Mouse (Mus musculus): Measurements from ENCODE around the gene Igf1r. TPM values are rescaled to one million over a fixed set of nuclear protein-coding genes. Genes with fewer than 3 reads are reported as not detected.

Gene Igf1r
- polyA plus RNA-seq, 1 experiment: 0.17 TPM

GRCm38 (mm10) chr7:68263346-68264027 lies 310.9 kb downstream of the Igf1r start:
- Histone ChIP-seq H3K4me3 (replicated peaks) (no peak overlapping the region), H3K27me3 (ENCODE audit: control insufficient read depth) (peaks cover 25% of the 10 kb centered on the region)
- no peak for TF ChIP-seq GATA1 (IDR thresholded peaks at IDR 0.05; ENCODE audit: low read length)
- TF ChIP-seq TAL1 (IDR thresholded peaks at IDR 0.05; ENCODE audit: low read length): no peak

DNA sequence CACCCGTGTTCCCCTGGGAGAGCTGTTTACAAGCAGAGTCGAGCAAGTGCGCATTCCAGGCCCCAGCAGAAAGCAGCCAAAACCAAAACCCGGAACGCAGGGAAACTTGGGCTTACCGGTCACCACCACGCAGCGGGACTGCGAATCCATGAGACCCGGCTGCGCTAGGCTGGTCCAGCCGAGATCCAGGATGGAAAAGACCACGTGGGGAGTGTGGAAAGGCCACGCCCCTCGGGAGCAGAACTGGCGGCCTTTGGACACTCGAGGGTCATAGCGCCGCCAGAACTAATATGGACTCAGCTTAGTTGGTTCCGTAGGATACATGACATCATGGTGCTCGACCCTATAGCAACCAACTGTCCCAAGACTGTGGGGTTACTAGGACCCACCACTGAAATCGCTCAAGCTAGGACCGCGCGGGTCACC lies 311.4 kb downstream of the Igf1r start, which contains the start of gene Pgpep1l:
Gene Pgpep1l (minus strand): TSS at position 206 of the 426 bp plus-strand sequence.
- TF ChIP-seq TAL1 (IDR thresholded peaks at IDR 0.05; ENCODE audit: low read length) (no peak), GATA1 (IDR thresholded peaks at IDR 0.05; ENCODE audit: low read length) (no peak)
- Histone ChIP-seq H3K27me3 (ENCODE audit: control insufficient read depth) (peaks cover 25% of the 10 kb centered on the region), H3K4me3 (replicated peaks) (no peak within 1 kb of the TSS), H3K36me3 (ENCODE audit: control insufficient read depth) (no peaks in the 10 kb centered on the region), H3K4me1 (ENCODE audit: control insufficient read depth) (no peaks in the 10 kb centered on the region), H3K9me3 (ENCODE audit: control insufficient read depth, low read length) (no peaks in the 10 kb centered on the region)

More at GRCm38 (mm10) chr7:68263346-68264027, 310.9 kb downstream of the Igf1r start:
- Histone ChIP-seq H3K36me3 (ENCODE audit: control insufficient read depth) (no peaks in the 10 kb centered on the region), H3K9me3 (ENCODE audit: control insufficient read depth, low read length) (no peaks in the 10 kb centered on the region), H3K4me1 (ENCODE audit: control insufficient read depth) (no peaks in the 10 kb centered on the region)

DNA sequence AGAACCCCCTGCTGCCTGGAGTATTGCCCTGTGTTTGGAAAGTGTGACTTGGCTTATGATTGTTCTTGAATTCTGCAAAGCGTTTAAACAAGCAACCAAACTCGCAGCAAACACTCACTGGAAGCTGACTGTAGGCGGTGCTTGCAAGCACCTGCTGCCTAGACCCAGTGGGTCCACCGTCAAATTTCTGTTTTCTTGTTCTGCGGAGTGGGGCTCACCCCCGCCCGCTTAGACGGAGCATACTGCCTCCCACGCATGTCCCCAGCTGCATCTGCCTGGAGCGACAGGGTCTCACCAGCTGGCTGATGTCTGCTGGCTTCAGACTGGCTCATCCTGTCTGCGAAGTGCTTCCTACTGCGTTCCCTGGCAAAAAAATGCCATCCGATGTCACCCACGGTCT lies 311.9 kb downstream of the Igf1r start:
- Histone ChIP-seq H3K27me3 (ENCODE audit: control insufficient read depth) (peaks cover 25% of the 10 kb centered on the region), H3K9me3 (ENCODE audit: control insufficient read depth, low read length) (no peaks in the 10 kb centered on the region), H3K4me3 (replicated peaks) (no peak overlapping the region), H3K36me3 (ENCODE audit: control insufficient read depth) (no peaks in the 10 kb centered on the region), H3K4me1 (ENCODE audit: control insufficient read depth) (no peaks in the 10 kb centered on the region)
- TF ChIP-seq TAL1 (IDR thresholded peaks at IDR 0.05; ENCODE audit: low read length) (no peak), GATA1 (IDR thresholded peaks at IDR 0.05; ENCODE audit: low read length) (no peak)

DNA sequence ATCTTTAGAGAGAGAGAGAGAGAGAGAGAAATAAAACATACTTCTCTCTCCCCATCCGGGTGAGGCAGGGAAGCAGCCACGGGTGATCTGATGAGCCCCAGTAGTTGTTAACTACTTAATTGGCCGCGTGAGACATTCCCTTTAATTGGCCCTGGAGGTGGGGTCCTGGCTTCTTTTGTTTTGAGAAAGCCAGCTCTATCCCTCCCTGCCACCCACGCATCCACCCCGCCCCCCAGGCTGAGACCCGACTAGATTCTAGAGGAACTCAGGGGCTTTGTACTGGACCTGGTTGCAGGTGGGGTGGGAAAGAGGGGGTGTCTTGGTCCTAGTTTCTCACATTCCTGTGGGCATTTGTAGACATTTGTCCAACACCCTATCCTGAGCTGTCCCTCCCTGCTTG lies 312.8 kb downstream of the Igf1r start:
- no peaks in the 10 kb centered on the region for H3K4me1 ChIP-seq (ENCODE audit: control insufficient read depth)
- H3K4me3 ChIP-seq (replicated peaks): no peak overlapping the region
- H3K9me3 ChIP-seq (ENCODE audit: control insufficient read depth, low read length): no peaks in the 10 kb centered on the region
- H3K36me3 ChIP-seq (ENCODE audit: control insufficient read depth): no peaks in the 10 kb centered on the region
- H3K27me3 ChIP-seq (ENCODE audit: control insufficient read depth): peaks cover 25% of the 10 kb centered on the region
- TF ChIP-seq GATA1 (IDR thresholded peaks at IDR 0.05; ENCODE audit: low read length) (no peak), TAL1 (IDR thresholded peaks at IDR 0.05; ENCODE audit: low read length) (no peak)

- TF ChIP-seq TAL1 (IDR thresholded peaks at IDR 0.05; ENCODE audit: low read length): no peak
- no peak for TF ChIP-seq GATA1 (IDR thresholded peaks at IDR 0.05; ENCODE audit: low read length)
- H3K9me3 ChIP-seq (ENCODE audit: control insufficient read depth, low read length): no peaks in the 10 kb centered on the region
- H3K4me1 ChIP-seq (ENCODE audit: control insufficient read depth): no peaks in the 10 kb centered on the region
- peaks cover 25% of the 10 kb centered on the region for H3K27me3 ChIP-seq (ENCODE audit: control insufficient read depth)
- H3K36me3 ChIP-seq (ENCODE audit: control insufficient read depth): no peaks in the 10 kb centered on the region
- H3K4me3 ChIP-seq (replicated peaks): no peak overlapping the region
These were observed 314.1 kb downstream of the Igf1r start for GRCm38 (mm10) chr7:68266691-68267090.

DNA sequence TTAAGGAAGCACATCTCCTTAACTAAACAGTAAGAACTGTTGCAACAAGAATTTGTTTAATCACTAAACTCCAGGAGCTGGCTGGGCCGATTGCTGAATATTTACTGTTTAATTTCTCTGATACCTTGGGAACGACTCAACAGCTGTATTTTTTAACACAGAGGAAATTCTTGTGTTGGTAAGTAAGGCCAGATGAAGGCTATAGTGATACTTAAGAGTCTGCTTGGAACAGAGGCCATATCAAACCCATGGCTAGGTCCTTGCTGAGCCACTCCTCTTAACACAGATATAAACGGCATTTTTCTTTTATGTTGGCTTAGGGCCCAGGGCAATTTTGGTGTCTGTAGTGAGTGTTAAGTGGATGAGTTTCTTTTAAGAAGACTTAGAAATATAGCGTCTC lies 317.9 kb downstream of the Igf1r start:
- no peak for TF ChIP-seq GATA1 (IDR thresholded peaks at IDR 0.05; ENCODE audit: low read length)
- TF ChIP-seq TAL1 (IDR thresholded peaks at IDR 0.05; ENCODE audit: low read length): no peak
- Histone ChIP-seq H3K27me3 (ENCODE audit: control insufficient read depth) (peaks cover 8% of the 10 kb centered on the region), H3K4me1 (ENCODE audit: control insufficient read depth) (no peaks in the 10 kb centered on the region), H3K4me3 (replicated peaks) (no peak overlapping the region), H3K9me3 (ENCODE audit: control insufficient read depth, low read length) (no peaks in the 10 kb centered on the region), H3K36me3 (ENCODE audit: control insufficient read depth) (no peaks in the 10 kb centered on the region)

DNA sequence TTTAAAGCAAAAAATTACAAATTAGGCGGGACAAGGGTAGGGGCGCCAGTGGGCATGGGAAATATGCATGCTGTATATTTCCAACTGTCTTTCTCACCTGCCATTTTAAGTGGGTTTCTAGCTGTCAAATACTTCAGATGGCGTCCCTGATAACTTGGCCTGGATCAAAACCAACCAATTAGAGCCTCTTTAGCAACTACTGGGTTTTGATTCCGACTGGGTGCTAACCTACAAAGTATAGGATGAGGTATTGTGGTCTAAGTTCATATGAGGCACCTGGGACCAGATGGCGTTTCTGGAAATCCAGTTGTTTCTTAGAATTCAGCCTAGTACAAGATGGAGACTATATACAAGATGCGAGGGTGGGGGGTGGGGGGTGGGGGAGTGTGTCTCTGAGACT lies 319.2 kb downstream of the Igf1r start:
- H3K36me3 ChIP-seq (ENCODE audit: control insufficient read depth): no peaks in the 10 kb centered on the region
- TF ChIP-seq TAL1 (IDR thresholded peaks at IDR 0.05; ENCODE audit: low read length) (no peak), GATA1 (IDR thresholded peaks at IDR 0.05; ENCODE audit: low read length) (no peak)
- H3K4me1 ChIP-seq (ENCODE audit: control insufficient read depth): peaks cover 4% of the 10 kb centered on the region
- H3K27me3 ChIP-seq (ENCODE audit: control insufficient read depth): peaks cover 11% of the 10 kb centered on the region
- H3K9me3 ChIP-seq (ENCODE audit: control insufficient read depth, low read length): no peaks in the 10 kb centered on the region
- H3K4me3 ChIP-seq (replicated peaks): no peak overlapping the region

DNA sequence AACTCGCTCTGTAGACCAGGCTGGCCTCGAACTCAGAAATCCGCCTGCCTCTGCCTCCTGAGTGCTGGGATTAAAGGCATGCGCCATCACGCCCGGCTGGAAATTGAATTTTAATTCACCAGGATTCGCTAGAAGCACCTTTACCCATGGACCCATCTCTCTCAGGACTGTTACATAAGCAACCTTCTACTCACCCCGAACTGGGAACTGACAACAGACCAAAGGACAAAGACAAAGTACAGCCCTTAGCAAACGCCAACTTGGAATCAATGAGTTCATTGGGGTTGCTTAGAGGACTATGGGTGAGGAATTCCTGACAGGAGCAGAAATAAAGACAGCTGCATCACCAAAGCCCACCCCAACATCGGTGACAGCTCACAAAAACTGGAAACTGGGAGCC lies 320.0 kb downstream of the Igf1r start:
- Histone ChIP-seq H3K27me3 (ENCODE audit: control insufficient read depth) (peaks cover 11% of the 10 kb centered on the region), H3K36me3 (ENCODE audit: control insufficient read depth) (no peaks in the 10 kb centered on the region), H3K9me3 (ENCODE audit: control insufficient read depth, low read length) (no peaks in the 10 kb centered on the region), H3K4me1 (ENCODE audit: control insufficient read depth) (peaks cover 4% of the 10 kb centered on the region), H3K4me3 (replicated peaks) (no peak overlapping the region)
- TF ChIP-seq GATA1 (IDR thresholded peaks at IDR 0.05; ENCODE audit: low read length) (no peak), TAL1 (IDR thresholded peaks at IDR 0.05; ENCODE audit: low read length) (no peak)

- no peak for TF ChIP-seq GATA1 (IDR thresholded peaks at IDR 0.05; ENCODE audit: low read length)
- TF ChIP-seq TAL1 (IDR thresholded peaks at IDR 0.05; ENCODE audit: low read length): no peak
These were observed 320.9 kb downstream of the Igf1r start, which contains the start of gene Fam169b for GRCm38 (mm10) chr7:68273515-68273914. TSS of gene Fam169b (plus strand) at chr7:68273839.

More at GRCm38 (mm10) chr7:68273515-68273914, 320.9 kb downstream of the Igf1r start, which contains the start of gene Fam169b:
- peaks cover 11% of the 10 kb centered on the region for H3K27me3 ChIP-seq (ENCODE audit: control insufficient read depth)
- no peaks in the 10 kb centered on the region for H3K36me3 ChIP-seq (ENCODE audit: control insufficient read depth)
- H3K9me3 ChIP-seq (ENCODE audit: control insufficient read depth, low read length): no peaks in the 10 kb centered on the region
- no peak within 1 kb of the TSS for H3K4me3 ChIP-seq (replicated peaks)
- H3K4me1 ChIP-seq (ENCODE audit: control insufficient read depth): peaks cover 4% of the 10 kb centered on the region
